Mouse (Mus musculus): ENCODE measurements around the gene 4921524J17Rik.

Gene 4921524J17Rik

GRCm38 (mm10) chr8:85432168-85433016 is at the start of gene 4921524J17Rik:
Gene 4921524J17Rik (minus strand): TSS chr8:85432833.
- DNase-seq = peak; percentile 98

- no peak for DNase-seq
These were observed 49.8 kb upstream of the 4921524J17Rik start for GRCm38 (mm10) chr8:85482427-85482826.

GRCm38 (mm10) chr8:85481900-85482299 is 49.3 kb upstream of the 4921524J17Rik start:
- peak; percentile 35 for DNase-seq

- DNase-seq = no peak
These were observed 47.1 kb upstream of the 4921524J17Rik start for GRCm38 (mm10) chr8:85479710-85480109.

- DNase-seq = no peak
These were observed 45.8 kb upstream of the 4921524J17Rik start for GRCm38 (mm10) chr8:85478397-85478796.

GRCm38 (mm10) chr8:85476970-85477545 is 44.4 kb upstream of the 4921524J17Rik start:
- no peak for DNase-seq

- no peak for DNase-seq
These were observed 42.3 kb upstream of the 4921524J17Rik start for GRCm38 (mm10) chr8:85474924-85475323.

- no peak for DNase-seq
These were observed 40.6 kb upstream of the 4921524J17Rik start for GRCm38 (mm10) chr8:85473246-85473645.

GRCm38 (mm10) chr8:85472800-85473199 is 40.2 kb upstream of the 4921524J17Rik start:
- DNase-seq = no peak

GRCm38 (mm10) chr8:85470753-85471152 is 38.1 kb upstream of the 4921524J17Rik start:
- no peak for DNase-seq

GRCm38 (mm10) chr8:85466056-85466455 is 33.4 kb upstream of the 4921524J17Rik start:
- DNase-seq = no peak

- DNase-seq = no peak
These were observed 31.7 kb upstream of the 4921524J17Rik start for GRCm38 (mm10) chr8:85464316-85464715.

GRCm38 (mm10) chr8:85462441-85462840 is 29.8 kb upstream of the 4921524J17Rik start:
- DNase-seq = no peak

GRCm38 (mm10) chr8:85461377-85461776 is 28.7 kb upstream of the 4921524J17Rik start:
- no peak for DNase-seq

GRCm38 (mm10) chr8:85460804-85461203 is 28.2 kb upstream of the 4921524J17Rik start:
- DNase-seq = no peak

- DNase-seq = no peak
These were observed 26.9 kb upstream of the 4921524J17Rik start for GRCm38 (mm10) chr8:85459582-85459981.

GRCm38 (mm10) chr8:85456536-85456935 is 23.9 kb upstream of the 4921524J17Rik start:
- peak; percentile 43 for DNase-seq

- no peak for DNase-seq
These were observed 22.1 kb upstream of the 4921524J17Rik start for GRCm38 (mm10) chr8:85454750-85455149.

- DNase-seq = no peak
These were observed 20.6 kb upstream of the 4921524J17Rik start for GRCm38 (mm10) chr8:85453256-85453655.

GRCm38 (mm10) chr8:85452328-85452727 is 19.7 kb upstream of the 4921524J17Rik start:
- no peak for DNase-seq

GRCm38 (mm10) chr8:85450335-85450734 is 17.7 kb upstream of the 4921524J17Rik start:
- DNase-seq = no peak

- no peak for DNase-seq
These were observed 13.5 kb upstream of the 4921524J17Rik start for GRCm38 (mm10) chr8:85445936-85446685.

- no peak for DNase-seq
These were observed 11.5 kb upstream of the 4921524J17Rik start for GRCm38 (mm10) chr8:85444092-85444491.

- no peak for DNase-seq
These were observed 8.9 kb upstream of the 4921524J17Rik start for GRCm38 (mm10) chr8:85441564-85441963.

Data from cerebellum, adult 9-11 months (tissue).